Mouse (Mus musculus) E14TG2a.4 (cell line): Measurements from ENCODE around the gene Pde4d.

Source experiments
- CTCF ChIP-seq: conservative IDR thresholded peaks from 2 replicates; pipeline ENCODE4 v1.5.1; 2014; ENCODE audit warnings: low read length
- NANOG ChIP-seq: IDR thresholded peaks from 2 replicates; pipeline ENCODE4 v1.6.1; 2014; ENCODE audit warnings: borderline replicate concordance, low read length, mixed read lengths
- POU5F1 ChIP-seq: IDR thresholded peaks from 2 replicates; pipeline ENCODE4 v1.6.1; 2014; ENCODE audit warnings: low read length, borderline replicate concordance

DNA sequence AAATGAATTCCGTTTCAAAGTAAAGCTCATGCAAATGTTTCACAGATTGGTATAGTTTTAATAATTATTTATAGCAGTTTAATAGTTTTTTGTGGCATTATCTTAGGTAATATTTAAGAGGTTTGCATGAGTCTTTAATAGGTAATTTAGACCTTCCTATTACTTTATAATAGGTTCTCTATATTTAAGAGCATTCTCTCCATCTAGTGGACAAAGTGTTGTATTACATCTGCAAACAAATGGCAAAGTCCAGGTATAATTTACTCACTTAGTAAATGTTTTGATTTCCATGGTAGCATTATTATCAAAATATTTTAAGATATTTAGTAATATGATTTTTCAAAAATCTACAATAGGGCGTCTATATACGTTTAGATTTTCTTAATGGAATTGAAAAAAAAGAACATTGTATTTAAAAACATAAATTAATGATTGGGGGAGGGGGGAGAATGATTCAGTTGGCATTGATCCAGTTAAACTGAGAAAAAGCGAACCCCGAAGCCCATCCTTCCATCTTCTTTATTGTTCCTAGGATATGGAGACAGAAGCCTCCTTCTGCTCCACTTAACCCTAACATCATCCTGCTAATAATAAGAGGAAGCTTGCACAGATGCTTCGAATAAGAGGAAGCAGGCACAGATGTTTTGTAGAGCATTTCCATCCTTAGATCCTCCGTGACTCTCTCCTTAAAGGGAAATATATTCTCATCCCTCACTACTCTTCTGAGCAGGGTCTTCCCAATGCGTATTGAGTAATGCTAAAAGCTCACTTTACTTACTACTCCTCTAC is 1286.7 kb downstream of the Pde4d start:
- peak; percentile 93 for TF ChIP-seq CTCF
- TF ChIP-seq POU5F1 = no peak
- TF ChIP-seq NANOG = no peak
